Comparison of ENCODE assay signal across 8 mouse cellular contexts in the genomic region with DNA sequence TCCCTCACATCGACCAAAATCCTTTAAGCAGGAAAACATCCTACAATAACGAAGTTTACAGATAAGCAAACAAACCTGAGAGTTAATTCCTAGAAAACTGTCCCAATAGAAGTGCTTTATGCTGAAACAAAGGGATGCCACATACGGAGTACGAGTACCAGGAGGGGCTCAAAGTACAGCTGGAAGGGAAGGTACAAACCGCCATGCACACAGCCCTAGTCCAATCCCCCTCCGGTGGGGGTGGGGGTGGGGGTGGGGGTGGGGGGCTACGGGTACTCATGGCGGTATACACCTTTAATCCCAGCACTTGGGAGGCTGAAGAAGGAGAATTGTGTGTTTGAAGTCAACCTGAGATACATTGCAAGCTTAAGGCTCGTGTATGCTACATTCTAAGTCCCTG. TPM values are rescaled to one million over a fixed set of nuclear protein-coding genes. Genes with fewer than 3 reads are reported as not detected.
DNase-seq lines count a peak whose midpoint lies in the region; ATAC-seq lines count a peak whose summit lies in the region.

No protein-coding gene starts in this region.

- H3K9ac ChIP-seq in liver, embryonic 16.5 days (ENCODE audit: low read depth, low read length), result peak overlapping the region; percentile 4; the same call in 1 of the 2 replicates

- H3K4me2 ChIP-seq in liver, embryonic 16.5 days (ENCODE audit: low read depth, low read length), result peak overlapping the region; percentile 63

- no peak overlapping the region for H3K27ac ChIP-seq in liver, embryonic 16.5 days (ENCODE audit: low read length)

- WGBS in liver, embryonic 16.5 days (ENCODE audit: insufficient replicate concordance), result 7% methylated on average over 9 of the region's 9 CpGs

- DNase-seq in embryo, embryonic 10 days (ENCODE audit: low spot score), result peak; percentile 35
- no peak for DNase-seq in embryo, embryonic 9.5 days (ENCODE audit: extremely low spot score)
- peak; percentile 28 for DNase-seq in thymus, postnatal 0 days (ENCODE audit: low spot score)
- no peak for DNase-seq in thymus, postnatal 36 days
- DNase-seq in cerebellum, adult 9-10 months, result no peak
- DNase-seq in left cerebral cortex, postnatal 10 days (ENCODE audit: extremely low spot score in 1 of 2, low spot score in 2 of 2), result no peak
- no peak for DNase-seq in kidney, adult 11 months

- peaks cover 8% of the 10 kb centered on the region; the same call in 1 of the 2 replicates for H3K4me1 ChIP-seq in liver, embryonic 16.5 days (ENCODE audit: control insufficient read depth, low read depth, low read length)

- ATAC-seq in liver, embryonic 16.5 days (ENCODE audit: low read depth), result no peak

- no peaks in the 10 kb centered on the region for H3K36me3 ChIP-seq in liver, embryonic 16.5 days (ENCODE audit: control insufficient read depth, insufficient read depth)

- peak overlapping the region; percentile 49 for H3K4me3 ChIP-seq in liver, embryonic 16.5 days (ENCODE audit: low read depth, low read length)

- no peaks in the 10 kb centered on the region for H3K9me3 ChIP-seq in liver, embryonic 16.5 days (replicated peaks; ENCODE audit: control insufficient read depth, low read length)

- H3K27me3 ChIP-seq in liver, embryonic 16.5 days (ENCODE audit: control insufficient read depth, insufficient read depth, low read depth, low read length), result no peaks in the 10 kb centered on the region

- intact Hi-C loops in left cerebral cortex, postnatal 10 days (cut with DNase I), result no loop called here

RNA-seq across cellular contexts. Expression of gene Tcf12, which starts 58.6 kb away (rescaled TPM):
- 110 and 142 TPM in 2 replicates for polyA plus RNA-seq in thymus, postnatal 0 days (2015; fragmentation: Nextera tagmentation; extraction: Ambion mirVana)
- 8.2 and 8.6 TPM in 2 replicates for polyA plus RNA-seq in liver, embryonic 16.5 days (2015; fragmentation: Nextera tagmentation; extraction: Ambion mirVana)
- 10 to 100 TPM; 41.0 to 50.0 TPM for total RNA-seq in left cerebral cortex, postnatal 10 days (2021)

Comparison
In these comparisons a context has a peak if more than half of its experiments do, and no peak if none do; other contexts are left out.
1. DNase-seq: peak in embryo, embryonic 10 days (single experiment) and thymus, postnatal 0 days (single experiment); none in embryo, embryonic 9.5 days (single experiment), thymus, postnatal 36 days (0 of 2), cerebellum, adult 9-10 months (single experiment), left cerebral cortex, postnatal 10 days (0 of 2) and kidney, adult 11 months (single experiment).
2. RNA of gene Tcf12, which starts 58.6 kb away (polyA plus RNA-seq): 110 to 142 TPM in thymus, postnatal 0 days; 8.2 to 8.6 TPM in liver, embryonic 16.5 days; every median in the first group is over 10 times any median in the second.